Mouse (Mus musculus) erythroblast, embryonic 14.5 days (primary cell): ENCODE measurements around the gene Cd59a.
"Not testable (repeated sequence)": the region's sequence is repeated elsewhere in the genome, so short reads cannot be mapped to it uniquely, and the experiment has no call there.

Source experiments
- GATA1 ChIP-seq: IDR thresholded peaks from 2 replicates; pipeline ENCODE4 v1.6.1; 2012; ENCODE audit warnings: low read length, inconsistent platforms, mixed read lengths
- TAL1 ChIP-seq: IDR thresholded peaks from 3 replicates; pipeline ENCODE4 v1.6.1; 2012; ENCODE audit warnings: low read length, inconsistent platforms, mixed read lengths

DNA sequence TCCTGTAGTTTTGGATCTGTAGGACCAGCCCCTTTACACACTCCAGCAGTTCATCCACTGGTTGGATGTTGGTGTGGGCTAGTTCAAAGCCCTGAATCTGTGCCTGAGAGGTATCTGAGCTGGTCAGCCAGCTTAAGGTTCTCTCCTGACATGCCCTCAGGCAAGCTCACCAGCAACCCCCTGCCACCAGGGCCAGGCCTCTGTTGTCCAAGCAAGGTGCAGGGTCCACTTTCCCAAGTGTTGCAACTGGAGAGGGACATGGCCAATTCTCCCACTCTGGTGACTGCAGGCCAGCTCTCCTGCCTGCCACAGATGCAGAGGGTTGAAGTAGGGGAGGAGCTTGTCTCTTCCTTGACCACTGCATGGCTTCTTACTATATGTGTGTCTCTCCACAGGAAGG lies 11.6 kb upstream of the Cd59a start:
- TF ChIP-seq TAL1, GATA1: not testable (repeated sequence)
